Mouse (Mus musculus): Measurements from ENCODE around the gene Creb3l4.
A peak's percentile ranks its signal among the peaks of the same experiment; 100 is the strongest.

- no peak for TF ChIP-seq CTCF (IDR thresholded peaks at IDR 0.05; ENCODE audit: borderline replicate concordance, control insufficient read depth, extremely low read depth, insufficient read depth, low read length, poor library complexity)
- TF ChIP-seq POLR2A (IDR thresholded peaks at IDR 0.05; ENCODE audit: control insufficient read depth, extremely low read depth, insufficient read depth, low read length, poor library complexity): peak; percentile 99
These were observed 29.9 kb downstream of the Creb3l4 start, which contains the start of the genes Rps27 and Rab13 for GRCm38 (mm10) chr3:90213377-90213866.

All from thymus, adult 2 months (tissue).